Mouse (Mus musculus) kidney, postnatal 36 days (tissue): ENCODE results near the gene Tmprss9.
A peak's percentile ranks its signal among the peaks of the same experiment; 100 is the strongest.

Experiments used
- DNase-seq, 2 experiments: peaks; one replicate each; pipeline ENCODE4 v3.0.0; 2021 to 2022; ENCODE audit warnings: mixed read lengths in 2 of 2

Gene Tmprss9

DNA sequence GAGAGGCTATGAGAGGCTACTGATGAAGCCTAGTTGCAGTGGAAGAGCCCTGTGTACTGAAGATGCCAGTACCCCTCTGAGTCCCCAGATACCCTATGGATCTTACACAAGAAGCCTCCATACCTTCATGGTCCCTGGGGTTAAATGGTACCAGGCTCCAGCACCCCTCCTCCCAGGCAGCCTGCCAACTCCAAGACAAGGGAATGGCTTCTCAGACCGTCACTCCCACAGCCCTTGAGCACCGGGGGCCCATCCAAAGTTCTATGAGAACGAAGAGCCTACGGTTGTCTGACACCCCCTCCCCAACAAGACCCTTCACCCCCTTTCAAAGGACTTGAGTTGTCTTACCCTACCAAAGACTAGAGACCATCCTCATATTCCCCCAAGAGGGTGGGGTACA is 44.1 kb downstream of the Tmprss9 start:
- no peak for DNase-seq

- peak; percentile 59 to 72 for DNase-seq
Measured at GRCm38 (mm10) chr10:80917336-80917778, 45.7 kb downstream of the Tmprss9 start.

- DNase-seq = peak; percentile 77 to 87
Measured at GRCm38 (mm10) chr10:80917779-80918434, 46.3 kb downstream of the Tmprss9 start, which contains the start of gene Lmnb2. Lmnb2 (minus strand) TSS chr10:80918245.

DNA sequence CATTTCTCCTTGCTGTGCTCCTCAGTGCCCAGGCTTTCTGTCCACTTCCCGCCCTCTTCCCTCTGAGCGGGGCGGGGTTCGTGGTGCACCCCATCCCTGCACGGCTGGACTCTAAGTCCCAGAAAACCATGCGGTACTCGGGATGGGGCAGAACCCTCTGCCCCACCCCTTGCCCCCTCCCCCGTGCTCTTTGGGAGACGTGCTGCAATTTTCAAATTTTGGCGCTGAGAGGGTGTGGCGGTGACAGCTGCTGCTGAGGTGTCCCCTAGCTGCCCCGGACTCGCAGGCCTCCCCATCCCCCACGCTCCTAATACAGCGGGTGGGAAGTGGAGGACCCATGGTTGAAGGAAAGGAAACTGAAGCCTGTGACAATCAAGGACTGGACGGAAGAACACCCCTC is 50.3 kb downstream of the Tmprss9 start:
- DNase-seq = peak; percentile 55 to 69

GRCm38 (mm10) chr10:80925472-80925871 is 53.8 kb downstream of the Tmprss9 start:
- no peak for DNase-seq

DNA sequence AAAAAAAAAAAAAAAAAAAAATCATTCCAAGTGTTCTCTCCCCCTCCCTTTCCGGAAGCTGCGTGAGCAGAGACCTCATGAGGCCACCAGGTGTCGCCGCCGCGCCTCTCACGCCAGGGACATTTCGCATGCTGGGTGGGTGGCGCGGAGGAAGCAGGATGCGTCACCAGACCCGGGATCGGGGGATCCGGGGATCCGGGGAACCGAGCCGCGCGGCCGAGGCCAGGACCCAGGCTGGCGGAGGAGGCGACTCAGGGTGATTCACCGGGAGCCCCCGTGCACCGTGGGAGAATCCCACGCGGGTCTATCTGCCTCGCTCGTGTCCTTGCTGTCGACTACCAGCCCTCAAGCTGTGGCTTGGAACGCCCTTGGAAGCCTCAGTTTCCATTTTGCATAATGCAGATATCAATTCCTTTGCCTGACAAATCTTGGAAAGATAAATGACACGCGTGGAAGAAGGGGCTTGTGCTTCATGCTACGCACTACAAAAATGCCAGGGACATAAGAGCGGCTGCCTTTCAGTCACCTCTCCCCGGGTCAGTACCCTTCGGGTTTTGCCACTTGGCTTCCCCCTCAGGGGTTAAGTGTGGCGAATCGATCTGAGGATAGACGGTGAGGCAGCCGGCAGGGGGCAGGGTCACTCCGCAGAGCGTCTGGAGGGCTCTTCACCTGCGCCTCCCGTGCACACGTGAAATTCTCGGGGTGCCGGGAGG is 57.1 kb downstream of the Tmprss9 start:
- DNase-seq = peak; percentile 90 to 95

- DNase-seq = peak; percentile 99
Measured at GRCm38 (mm10) chr10:80929299-80930226, 57.9 kb downstream of the Tmprss9 start, which contains the start of gene Gadd45b. Gadd45b (plus strand) TSS chr10:80930073.

DNA sequence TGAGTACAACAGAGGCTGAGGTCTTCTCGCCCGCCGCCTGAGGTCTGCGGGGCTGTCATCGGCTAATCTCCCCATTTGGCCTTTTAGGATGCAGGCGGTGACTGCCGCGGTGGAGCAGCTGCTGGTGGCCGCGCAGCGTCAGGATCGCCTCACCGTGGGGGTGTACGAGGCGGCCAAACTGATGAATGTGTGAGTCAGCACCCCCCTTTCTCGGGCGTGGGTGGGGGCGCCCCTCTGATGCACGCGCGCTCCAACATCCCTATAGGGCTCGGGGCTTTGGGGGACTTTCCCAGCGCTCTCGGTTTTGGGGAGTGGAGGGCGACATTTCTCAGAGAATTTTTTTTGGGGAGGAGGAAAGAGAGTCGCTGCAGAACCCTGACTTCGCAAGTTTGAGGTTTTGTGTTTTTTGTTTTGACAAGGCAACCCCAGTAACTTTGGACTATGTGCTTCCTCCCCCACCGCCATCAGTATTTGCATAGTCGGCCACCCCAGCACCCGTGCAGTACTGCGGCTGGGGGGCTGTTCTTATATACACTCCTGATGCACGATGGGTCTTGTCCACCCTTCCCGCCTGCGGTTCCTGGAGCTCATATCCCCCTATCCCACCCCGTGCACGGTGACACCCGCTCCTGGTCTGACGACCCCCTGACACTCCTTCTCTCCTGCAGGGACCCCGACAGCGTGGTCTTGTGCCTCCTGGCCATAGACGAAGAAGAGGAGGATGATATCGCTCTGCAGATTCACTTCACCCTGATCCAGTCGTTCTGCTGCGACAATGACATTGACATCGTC is 58.9 kb downstream of the Tmprss9 start:
- DNase-seq = no peak

DNA sequence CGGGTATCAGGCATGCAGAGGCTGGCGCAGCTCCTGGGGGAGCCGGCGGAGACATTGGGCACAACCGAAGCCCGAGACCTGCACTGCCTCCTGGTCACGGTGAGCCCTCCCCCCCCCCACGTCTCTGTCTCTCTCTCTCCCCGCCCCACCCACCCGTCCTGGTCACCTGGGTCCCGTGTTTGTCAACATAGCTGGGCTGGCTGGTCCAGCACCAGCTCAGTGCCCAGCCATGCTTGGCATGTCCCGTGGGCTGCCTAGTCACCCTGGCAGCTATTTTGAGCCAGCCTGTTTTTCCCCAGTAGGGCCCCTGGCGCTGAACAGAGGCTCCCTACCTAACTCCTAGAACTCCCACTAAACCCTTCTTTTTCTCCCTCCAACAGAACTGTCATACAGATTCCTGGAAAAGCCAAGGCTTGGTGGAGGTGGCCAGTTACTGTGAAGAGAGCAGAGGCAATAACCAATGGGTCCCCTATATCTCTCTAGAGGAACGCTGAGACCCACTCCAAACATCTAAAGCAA is 59.6 kb downstream of the Tmprss9 start:
- peak; percentile 53 to 61 for DNase-seq

GRCm38 (mm10) chr10:80931695-80932094 is 60.0 kb downstream of the Tmprss9 start:
- no peak for DNase-seq

- peak in 1 of 2 experiments; percentile 37 for DNase-seq
Measured at GRCm38 (mm10) chr10:80932206-80932605, 60.6 kb downstream of the Tmprss9 start.

- DNase-seq = peak in 1 of 2 experiments; percentile 28
Measured at GRCm38 (mm10) chr10:80932700-80933420, 61.2 kb downstream of the Tmprss9 start.

- peak; percentile 53 to 56 for DNase-seq
Measured at GRCm38 (mm10) chr10:80933421-80933979, 61.9 kb downstream of the Tmprss9 start.

- no peak for DNase-seq
Measured at GRCm38 (mm10) chr10:80934136-80934985, 62.7 kb downstream of the Tmprss9 start.

- DNase-seq = no peak
Measured at GRCm38 (mm10) chr10:80935241-80935640, 63.6 kb downstream of the Tmprss9 start.

DNA sequence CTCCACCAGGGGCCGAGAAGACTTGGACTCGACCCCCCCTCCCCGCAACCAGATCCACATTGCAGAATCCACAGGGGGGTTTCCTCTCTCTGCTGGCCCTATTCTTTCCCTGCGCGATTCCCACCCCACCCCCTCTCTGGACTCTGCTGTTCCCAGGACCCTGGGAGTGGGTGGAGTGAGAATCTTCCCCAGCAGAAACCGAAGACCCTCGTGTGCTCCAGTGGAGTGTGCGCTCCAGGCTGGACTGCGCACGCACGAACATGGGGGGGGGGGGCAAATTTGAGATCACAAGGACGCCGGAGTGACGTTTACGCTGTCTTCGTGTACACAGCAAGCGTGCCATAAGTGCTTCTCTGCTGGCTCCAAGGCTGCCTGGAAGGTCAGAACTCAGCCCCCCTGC is 64.0 kb downstream of the Tmprss9 start:
- DNase-seq = no peak

DNA sequence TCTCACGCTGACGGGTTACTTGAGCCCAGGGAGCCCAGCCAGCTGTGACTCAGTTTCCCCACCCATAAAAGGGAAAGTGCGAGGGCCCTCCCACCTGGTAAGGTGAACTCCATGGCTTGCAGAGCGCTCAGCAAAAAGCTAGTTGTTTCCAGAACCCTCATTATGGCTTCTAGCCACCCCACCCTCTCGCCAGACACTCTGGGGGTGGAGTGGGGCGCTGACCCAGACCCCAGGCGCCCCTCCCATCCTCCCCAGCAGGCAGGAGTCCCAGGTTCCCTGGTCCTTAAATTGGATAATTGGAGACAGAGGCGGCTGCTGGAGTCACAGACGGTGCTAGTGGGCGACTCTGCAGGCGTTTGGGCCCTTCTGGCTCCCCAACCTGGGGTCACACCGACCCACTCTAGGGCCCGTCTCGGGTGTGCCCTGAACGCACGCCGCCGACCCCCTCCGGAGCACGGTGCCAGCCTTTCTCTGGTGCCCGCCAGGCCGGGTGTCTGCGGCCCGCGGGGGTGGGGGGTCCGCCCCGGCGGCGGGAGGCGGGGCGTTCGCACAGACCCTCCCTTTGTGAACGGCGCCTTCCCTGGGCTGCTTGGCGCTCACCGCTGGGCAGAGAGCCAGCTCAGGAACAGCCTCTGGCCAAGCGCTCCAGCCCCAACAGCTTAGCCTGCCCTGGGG is 64.6 kb downstream of the Tmprss9 start:
- DNase-seq = peak; percentile 76 to 91

- no peak for DNase-seq
Measured at GRCm38 (mm10) chr10:80936810-80937164, 65.1 kb downstream of the Tmprss9 start.

DNA sequence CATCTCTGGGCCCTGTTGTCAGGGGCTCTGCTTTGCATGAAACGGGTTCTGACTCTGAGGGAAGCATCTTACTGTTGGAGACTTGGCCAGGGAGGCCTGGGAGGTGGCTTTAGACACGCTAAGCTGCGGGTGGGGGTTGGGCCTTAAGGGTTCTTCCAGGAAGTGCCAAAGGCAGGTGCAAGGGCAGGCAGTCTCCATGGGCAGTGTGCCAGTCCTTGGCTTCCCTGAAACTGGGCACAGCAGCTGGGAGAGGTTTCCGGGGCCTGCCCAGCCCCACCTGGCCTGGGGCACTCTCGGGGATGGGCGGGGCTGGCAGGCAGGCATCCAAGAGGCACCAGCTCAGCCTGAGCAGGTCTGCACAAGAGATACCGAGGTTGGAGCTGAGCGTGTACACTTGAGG is 66.0 kb downstream of the Tmprss9 start:
- DNase-seq = peak; percentile 83 to 90
